Mouse (Mus musculus) granulocyte monocyte progenitor cell, adult 5-6 weeks (primary cell): ENCODE measurements around the gene Ubxn6. TPM values are rescaled to one million over a fixed set of nuclear protein-coding genes. Genes with fewer than 3 reads are reported as not detected.
"Not testable (repeated sequence)": the region's sequence is repeated elsewhere in the genome, so short reads cannot be mapped to it uniquely, and the experiment has no call there.

Source experiments
- ATAC-seq: replicated peaks from 2 replicates; pipeline ENCODE4 v1.8.0; 2016; ENCODE audit warnings: mild to moderate bottlenecking, moderate TSS enrichment, inconsistent platforms; ENCODE audit not compliant: poor library complexity, severe bottlenecking
- total RNA-seq, 2 experiments: library from RNA; stranded (forward) in 1 of 2; stranded (reverse) in 1 of 2; fragments of 200-712, 200-1000 nt in 1 of 2; fragments of >200 nt in 1 of 2; fragmentation: Nextera tagmentation in 1 of 2; gene quantifications; 2 replicates each; pipeline ENCODE4 v1.2.3; 2014 to 2017

The Ubxn6 gene
- total RNA-seq, 2 experiments from 2014 or later = 21.3 to 26.1 TPM

DNA sequence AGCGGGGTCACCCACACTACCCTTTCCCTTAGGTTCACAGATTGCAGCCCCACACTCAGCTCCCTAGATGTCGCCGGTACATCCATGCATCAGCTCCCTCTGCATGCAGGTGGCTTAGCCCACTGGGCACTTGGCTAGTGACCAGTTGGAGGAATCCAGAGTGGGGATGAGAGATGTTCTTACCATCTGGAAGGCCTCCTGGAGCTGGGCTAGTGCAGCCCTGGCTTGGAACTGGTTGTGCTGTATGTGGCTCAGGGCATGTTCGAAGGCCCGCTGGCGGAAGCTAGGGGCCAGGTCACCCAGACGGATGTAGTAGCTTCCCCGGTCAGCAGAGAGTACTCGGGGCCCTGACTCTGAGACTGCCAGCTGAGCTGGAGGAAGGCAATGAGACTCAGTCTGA, 28.1 kb upstream of the Ubxn6 start:
- no peak for ATAC-seq

DNA sequence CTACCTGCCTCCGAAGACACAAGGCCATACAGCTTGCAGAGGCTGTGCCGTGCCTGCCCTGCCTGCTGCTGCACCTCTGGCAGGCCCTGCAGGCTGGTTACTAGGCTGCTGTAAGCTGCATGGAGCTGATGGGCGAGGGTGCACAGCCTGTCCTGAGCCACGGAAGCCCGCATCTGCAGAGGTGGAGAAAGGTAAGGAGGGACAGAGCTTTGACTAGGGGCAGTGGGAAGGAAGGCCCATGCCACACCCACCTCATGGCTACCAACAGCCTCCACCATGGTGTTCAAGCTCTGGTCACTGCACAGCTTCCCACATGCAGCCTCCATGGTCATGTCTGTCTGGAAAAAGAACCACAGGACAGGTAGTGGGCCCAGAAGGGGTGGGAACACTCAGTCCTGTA, 27.3 kb upstream of the Ubxn6 start:
- ATAC-seq = no peak

DNA sequence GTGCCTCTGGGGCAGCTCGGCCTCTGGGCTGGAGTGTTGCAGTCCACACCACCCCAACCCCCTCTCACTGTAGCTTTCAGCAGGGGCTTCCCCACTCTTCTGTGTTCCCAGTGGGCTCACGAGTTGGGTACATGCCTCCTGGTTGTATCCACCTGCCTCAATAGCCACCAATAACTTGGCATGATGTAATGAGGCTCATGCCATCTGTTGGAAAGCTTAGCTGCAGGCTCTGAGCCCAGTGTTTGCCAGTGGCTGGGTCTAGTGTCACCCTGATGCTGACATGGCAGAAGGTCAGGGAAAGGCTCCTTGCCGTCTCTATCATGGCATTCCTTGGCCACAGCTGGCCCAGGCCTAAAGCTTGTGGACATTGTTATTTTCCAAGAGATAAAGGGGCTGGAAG, 26.0 kb upstream of the Ubxn6 start:
- ATAC-seq = no peak

DNA sequence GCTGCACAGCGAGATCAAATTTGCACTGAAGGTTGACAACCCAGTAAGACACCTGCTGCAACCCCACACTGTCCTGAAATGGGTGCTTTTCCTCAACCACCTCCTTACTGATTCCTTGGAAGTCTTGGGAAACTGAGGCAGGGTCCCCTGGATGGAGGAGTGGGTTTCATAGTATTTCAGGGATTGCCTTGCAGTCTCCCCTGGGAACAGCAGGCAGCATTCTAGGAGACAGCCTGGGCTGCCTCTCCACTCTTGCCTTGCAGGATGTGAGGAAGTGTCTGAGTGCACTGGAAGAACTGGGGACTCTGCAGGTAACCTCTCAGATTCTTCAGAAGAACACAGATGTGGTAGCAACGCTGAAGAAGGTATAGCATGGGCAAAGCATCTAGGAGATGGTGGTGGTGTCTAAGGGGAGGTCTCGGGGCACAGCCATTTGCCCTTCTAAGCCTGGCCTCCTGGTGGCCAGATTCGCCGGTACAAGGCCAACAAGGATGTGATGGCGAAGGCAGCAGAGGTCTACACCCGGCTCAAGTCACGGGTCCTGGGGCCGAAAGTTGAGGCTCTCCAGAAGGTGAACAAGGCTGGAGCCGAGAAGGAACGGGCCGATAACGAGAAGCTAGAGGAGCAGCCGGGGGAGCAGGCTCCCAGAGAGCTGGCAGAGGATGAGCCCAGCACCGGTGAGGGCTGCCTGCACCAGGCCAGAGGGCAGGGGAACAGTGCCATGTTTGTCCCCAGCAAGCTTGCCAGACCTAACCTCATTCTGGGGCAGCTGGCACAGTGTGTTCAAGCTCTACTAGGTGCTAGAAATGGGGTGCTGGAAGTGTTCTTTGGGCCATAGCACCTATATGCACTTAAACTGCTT, 24.1 kb upstream of the Ubxn6 start:
- 0 out of 2 replicates have a peak, but pooled peaks have one; percentile 30 for ATAC-seq

DNA sequence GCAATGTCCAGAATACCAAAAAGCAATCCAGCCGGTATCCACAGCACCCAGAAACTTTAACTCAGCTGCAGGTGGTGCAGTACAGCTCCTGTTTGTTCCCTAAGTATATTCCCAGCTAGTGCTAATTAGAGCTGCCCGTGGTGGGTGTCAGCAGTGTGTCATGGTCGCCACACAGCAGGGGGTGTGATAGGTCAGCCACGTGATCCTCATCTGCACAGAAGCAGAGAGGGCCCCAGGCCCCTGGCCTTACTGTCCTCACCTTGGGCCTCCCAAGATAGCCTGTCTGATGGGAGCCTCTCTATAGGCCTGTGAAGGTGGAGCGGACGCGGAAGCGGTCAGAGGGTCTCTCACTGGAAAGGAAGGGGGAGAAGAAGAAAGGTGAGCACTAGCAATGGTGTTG, 23.4 kb upstream of the Ubxn6 start:
- no peak for ATAC-seq

DNA sequence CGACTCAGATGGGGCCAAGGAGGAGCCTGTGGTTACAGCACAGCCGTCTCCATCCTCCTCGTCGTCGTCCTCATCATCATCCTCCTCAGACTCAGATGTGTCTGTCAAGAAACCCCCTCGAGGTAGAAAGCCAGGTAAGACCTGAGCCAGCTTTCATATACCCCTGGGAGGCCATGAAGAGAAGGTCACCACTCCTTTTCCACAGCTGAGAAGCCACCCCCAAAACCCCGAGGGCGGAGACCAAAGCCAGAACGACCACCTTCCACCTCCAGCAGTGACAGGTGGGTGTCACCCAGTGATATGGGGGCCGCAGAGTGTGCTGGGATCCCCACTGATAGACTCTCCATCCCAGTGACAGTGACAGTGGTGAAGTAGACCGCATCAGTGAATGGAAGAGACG, 22.1 kb upstream of the Ubxn6 start:
- no peak for ATAC-seq

DNA sequence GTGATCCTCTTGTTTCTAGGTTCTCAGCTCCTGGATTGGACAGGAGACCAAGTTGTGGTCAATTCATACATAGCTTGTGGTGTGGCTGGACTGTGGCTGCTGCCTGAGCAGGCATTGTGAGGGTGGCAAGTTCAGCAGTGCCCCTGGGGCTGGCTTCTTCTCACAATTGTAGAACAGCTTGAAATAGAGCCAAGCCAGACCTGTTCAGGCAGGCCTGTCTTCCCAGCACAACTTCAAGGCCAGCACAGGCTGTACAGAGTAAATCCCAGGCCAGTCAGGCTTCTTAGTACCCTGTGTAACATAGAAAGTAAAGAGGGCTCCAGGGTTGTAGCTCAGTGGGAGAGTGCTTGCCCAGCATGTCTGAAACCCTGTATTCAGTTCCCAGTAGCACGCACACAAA, 18.0 kb upstream of the Ubxn6 start:
- no peak for ATAC-seq

DNA sequence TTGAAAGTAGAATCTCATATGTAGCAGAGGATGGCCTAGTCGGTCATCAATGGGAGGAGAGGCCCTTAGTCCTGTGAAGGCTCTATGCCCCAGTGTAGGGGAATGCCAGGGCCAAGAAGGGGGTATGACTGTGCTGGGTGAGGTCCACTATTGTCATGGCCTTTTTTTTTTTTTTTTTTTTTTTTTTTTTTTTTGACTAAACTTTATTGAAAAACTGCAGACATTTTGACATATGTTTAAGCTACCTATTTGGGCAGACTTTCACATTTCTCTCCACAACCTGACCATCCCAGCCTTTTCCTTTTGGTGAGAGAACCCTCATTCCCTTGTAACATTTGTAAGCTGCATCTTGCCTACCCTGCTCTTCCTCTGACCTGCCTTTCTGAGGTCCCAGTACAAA, 17.5 kb upstream of the Ubxn6 start:
- no peak for ATAC-seq

DNA sequence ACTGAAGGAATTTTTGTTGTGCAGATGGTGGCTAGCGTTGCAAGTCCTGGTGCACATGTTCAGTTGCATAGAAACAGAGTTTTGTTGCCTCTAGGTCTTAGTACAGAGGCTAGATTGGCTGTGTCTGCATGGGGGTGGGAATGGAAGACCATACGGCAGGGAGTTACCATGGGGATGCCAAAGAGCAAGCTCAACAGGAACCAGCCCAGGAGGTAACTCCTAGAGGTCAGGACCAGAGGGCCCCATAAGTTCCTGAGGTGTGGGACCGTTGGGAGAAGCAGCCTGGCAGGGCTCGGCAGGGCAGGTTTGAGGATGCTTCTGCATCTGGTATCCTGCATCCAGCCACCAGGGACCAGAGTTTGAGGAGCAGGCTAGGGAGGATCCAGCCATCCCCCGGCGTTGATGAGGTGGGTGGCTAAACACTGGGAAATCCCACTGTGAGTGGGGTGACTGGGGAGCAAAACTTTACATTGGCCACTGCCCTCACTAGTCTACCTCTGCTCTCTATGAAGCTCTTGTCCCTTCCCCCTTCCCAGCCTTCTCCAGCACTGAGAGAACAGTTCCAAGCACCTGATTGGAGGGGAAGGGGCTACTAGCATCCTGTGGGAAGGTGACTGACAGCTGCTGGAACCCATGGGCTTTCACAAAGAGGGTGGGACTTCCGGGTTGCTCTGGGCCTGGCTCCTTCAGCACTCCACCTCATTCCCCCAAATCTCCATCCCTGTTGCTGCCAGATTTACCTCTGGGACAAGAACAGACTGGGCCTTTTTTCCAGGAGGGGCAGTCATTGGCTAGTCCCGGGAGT, 6.2 kb upstream of the Ubxn6 start:
- no peak for ATAC-seq

DNA sequence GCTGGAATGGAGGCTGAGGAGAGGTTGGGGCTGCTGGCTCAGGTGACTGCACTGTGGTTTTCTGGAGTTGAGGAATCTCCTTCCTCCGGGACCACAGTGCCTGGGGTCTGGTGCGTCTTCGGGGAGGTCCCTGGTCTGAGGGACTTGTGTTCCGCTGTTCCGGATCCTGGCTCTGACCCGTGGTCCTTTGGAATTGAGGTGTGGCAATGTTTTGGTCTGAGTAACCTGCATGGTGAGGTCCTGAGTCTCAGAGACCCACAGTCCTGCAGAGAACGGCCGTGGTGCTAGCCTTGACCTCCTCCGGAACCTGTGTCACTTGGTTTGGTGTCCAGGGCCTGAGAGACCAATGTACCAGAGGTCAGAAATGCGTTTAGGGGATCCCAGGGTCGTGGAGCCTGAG, 5.1 kb upstream of the Ubxn6 start:
- ATAC-seq = no peak

DNA sequence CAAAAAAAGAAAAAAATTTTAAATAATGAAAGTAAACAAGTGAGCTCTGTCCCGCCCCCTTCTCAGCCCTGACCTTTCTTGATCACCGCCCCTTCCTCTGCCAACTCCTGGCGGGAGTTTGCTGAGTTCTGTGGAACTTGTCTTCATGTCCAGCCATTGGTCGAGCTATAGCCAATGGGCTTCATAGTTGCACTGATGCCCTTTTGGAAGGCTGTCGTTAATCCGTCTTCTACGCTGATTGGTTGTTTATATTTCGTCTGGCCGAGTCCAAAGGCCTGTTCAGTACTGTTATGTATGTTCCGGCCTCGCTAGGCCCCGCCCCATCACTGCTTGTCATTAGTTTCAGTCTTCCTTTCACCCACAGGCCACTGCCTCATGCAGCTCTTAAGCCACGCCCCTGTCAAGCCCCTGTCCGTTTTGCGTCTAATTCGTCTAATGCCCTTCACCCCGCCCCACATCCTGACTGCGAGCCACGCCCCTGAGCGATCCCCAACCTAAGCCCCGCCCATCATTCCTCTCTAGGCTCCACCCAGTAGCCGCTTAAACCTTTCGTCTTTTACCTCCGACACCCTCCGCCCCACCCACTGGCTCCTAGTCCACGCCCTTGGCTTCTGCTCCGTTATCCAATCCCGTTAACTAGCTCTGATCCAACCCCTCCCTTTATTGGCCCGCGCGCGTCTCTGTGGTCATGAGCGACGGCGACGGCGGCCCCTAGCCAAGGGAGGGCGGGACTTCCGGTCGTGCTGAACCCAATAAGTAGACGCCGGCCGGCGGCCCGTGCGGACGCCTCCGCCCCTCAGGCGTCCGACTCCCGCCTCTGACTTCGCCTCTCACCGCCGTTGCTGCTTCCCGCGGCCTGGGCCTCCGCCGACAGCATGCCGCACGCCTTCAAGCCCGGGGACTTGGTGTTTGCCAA, 4.3 kb upstream of the Ubxn6 start, which contains the start of gene Hdgfl2:
Gene Hdgfl2 (plus strand): TSS at position 755 of the 916 bp plus-strand sequence.
- ATAC-seq = peak; percentile 65

DNA sequence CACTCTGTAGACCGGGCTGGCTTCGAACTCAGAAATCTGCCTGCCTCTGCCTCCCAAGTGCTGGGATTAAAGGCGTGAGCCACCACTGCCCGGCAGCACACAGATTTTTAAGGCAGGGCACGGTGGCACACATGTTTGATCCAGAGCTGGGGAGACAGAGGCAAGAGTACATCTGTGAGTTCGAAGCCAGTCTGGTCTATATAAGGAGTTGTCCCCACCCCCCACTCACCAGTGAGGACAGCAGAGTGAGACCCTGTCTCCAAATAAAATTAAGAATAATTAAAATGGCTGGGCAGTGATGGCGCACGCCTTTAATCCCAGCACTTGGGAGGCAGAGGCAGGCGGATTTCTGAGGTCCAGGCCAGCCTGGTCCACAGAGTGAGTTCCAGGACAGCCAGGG, 3.5 kb upstream of the Ubxn6 start:
- not testable (repeated sequence) for ATAC-seq

DNA sequence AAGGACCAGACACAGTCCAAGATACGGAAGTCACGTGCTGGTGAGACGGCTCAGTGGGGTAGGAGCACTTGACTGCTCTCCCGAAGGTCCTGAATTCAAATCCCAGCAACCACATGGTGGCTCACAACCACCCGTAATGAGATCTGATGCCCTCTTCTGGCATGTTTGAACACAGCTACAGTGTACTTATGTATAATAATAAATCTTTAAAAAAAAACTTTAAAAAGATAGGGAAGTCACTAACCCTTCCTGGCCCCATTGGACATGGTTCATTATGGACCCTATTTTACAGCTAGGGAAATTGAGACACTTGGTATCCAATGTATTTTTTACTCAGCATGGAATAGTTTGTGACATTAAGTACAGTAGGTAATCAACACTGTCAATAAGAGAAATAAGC, 2.7 kb upstream of the Ubxn6 start:
- ATAC-seq = no peak

DNA sequence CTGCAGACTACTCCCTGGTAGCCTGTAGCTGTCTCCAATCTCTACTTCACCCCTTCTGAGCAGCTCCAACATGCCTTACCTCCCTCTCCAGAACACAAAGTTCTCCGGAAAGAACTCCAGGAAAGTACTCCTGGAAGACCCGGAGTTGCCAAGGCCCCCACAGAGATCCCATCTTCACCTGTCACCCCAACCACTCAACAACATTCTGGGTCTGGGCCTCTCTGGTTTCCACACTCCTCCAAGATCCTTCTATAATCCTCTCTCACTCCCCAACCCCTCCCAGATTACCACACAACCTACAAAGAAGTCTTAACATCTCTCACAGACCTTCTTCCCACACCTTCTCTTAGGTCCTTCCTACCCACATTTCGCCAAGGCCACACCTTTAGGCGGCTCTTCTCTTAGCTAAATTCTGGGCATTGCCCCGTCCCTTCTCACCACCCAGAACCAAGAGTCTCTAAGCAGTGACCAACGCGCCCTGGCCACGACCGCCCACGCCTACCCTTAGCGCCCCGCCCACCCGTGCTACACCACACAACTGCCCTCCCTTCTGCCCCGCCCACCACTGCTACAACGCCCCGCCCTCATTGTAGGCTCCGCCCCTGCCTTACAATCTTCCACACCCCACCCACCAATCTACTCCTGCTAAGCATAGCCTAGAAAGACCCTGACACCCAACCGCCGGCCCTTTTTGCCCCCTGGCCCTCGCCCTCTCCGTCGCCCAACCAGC, 566 bp downstream of the Ubxn6 start:
- ATAC-seq = peak; percentile 52

DNA sequence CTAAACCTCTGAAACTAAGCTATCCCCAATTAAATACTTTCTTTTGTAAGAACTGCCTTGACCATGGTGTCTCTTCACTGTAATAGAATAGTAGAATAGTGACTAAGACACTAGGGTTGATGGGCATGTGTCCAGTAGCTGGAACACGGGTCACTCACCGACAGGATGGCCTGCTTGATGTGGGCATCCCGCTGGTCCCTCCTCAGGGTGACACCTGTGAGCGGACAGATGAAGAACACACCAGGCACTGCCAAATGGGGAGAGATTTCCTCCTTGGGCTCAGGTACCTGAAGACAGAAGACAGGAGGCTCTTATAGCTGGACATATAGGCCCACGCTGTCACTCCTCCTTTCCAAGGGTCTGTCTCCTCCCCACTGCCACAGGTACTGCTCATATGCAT, 2.6 kb downstream of the Ubxn6 start:
- ATAC-seq = no peak

DNA sequence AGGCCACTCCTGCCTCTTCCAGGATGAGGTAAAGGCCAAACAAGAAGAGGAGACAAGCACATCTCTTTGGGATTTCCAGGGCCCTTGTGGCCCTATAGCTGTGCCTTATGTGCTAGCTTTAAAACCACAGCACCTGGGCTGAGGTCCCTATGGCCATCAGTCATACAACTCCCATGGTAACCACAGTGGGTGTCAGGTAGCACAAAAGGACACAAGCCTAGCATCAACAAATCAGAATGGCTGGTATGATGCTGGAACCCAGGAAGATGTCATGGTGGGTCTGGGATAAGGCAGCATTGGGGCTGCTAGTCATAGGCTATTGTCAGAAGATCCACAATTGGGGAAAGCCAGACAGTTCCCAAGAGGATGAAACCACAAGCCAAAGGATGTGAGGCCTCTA, 3.7 kb downstream of the Ubxn6 start:
- no peak for ATAC-seq

DNA sequence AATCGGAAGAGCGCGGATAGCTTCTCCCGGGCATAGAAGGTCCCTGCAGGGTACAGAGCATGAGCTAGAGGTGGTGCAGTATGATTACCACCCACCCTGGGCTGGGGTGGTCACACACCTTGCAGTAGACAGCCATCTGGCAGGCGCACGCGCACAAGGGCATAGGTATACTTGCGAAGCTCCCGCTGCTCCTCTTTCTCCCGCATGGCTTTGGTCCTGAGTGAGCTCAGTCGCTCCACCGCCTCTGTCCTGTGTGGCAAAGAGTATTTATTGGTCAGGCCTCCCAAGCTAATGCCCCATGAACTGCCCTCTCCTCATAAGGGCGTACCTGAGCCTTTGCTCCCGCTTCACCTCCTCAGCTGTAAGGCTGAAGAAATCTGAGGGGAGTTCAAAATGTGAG, 5.8 kb downstream of the Ubxn6 start:
- no peak for ATAC-seq

DNA sequence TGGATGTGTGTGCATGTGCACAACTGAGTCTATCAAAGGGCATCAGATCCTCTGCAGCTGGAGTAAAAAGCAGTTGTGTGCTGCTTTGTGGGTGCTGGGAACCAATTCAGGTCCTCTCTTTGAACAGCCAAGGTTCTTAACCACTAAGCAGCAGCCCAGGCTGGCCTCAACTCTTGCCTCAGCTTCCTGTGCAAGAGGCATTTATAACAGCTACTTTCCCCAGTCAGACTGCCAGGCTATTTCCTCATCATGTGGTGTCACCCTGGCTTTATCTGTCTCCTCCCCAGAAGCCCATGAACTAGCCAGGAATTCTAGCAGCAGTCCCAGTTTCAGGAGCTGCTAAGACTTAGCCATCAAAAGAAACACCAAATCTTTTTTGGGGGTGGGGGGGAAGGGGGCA, 8.4 kb downstream of the Ubxn6 start:
- peak; percentile 41 for ATAC-seq

DNA sequence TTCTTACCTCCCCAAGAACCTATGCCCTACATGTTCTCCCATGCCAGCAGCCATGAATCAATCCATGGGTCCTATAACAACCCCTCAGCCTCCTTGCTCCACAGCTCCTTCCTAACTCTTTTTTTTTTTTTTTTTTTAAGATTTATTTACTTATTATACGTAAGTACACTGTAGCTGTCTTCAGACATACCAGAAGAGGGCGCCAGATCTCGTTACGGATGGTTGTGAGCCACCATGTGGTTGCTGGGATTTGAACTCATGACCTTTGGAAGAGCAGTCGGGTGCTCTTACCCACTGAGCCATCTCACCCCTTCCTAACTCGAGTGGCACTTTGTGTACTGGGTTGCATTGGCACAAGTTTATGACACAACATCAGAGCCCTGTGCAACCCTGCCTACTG, 9.1 kb downstream of the Ubxn6 start:
- not testable (repeated sequence) for ATAC-seq

DNA sequence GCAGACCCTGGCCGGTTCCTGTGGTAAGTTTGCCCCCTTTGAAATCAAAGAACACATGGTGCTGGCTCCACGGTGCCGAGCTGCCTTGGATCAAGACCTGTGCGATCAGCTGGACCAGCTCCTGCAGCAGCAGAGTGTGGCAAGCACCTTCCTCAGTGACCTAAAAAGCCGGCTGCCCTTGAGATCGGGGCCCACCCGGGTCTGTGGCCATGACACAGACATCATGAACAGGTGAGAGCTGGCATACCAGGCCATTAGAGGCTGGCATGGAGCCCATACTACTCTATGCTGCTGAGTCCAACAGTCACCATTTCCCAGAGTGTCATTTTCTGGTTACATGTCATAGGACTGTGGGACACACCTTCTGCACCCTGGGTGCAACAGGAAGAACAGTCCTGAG, 12.7 kb downstream of the Ubxn6 start:
- ATAC-seq = no peak
